Mouse (Mus musculus) intestine, embryonic 16.5 days (tissue): ENCODE measurements around the gene Kcnmb4. TPM values are rescaled to one million over a fixed set of nuclear protein-coding genes. Genes with fewer than 3 reads are reported as not detected.

Source experiments
- ATAC-seq: fragments of 200-750 bp; cut with Nextera tagmentation; 2 replicates; pipeline ENCODE4 v1.8.0; 2017; ENCODE audit warnings: moderate TSS enrichment, moderate library complexity
- H3K27ac ChIP-seq: fragments of 300-500 bp; sonication (generic); 2 replicates; pipeline ENCODE4 v1.5.1; 2014; ENCODE audit warnings: mild to moderate bottlenecking, low read length
- H3K27me3 ChIP-seq: fragments of 300-500 bp; sonication (generic); replicated peaks from 2 replicates; pipeline ENCODE4 v1.6.1; 2014; ENCODE audit warnings: low read length, control low read depth, mixed read lengths; ENCODE audit not compliant: control insufficient read depth, insufficient read depth
- H3K36me3 ChIP-seq: fragments of 300-500 bp; sonication (generic); 2 replicates; pipeline ENCODE4 v1.6.1; 2014; ENCODE audit warnings: low read length, control low read depth; ENCODE audit not compliant: control insufficient read depth, insufficient read depth
- H3K4me1 ChIP-seq: fragments of 300-500 bp; sonication (generic); 2 replicates; pipeline ENCODE4 v1.6.1; 2014; ENCODE audit warnings: low read length, control low read depth, mixed read lengths; ENCODE audit not compliant: control insufficient read depth, insufficient read depth
- H3K4me2 ChIP-seq: fragments of 300-500 bp; sonication (generic); 2 replicates; pipeline ENCODE4 v1.6.1; 2014; ENCODE audit warnings: low read depth, low read length, control low read depth
- H3K4me3 ChIP-seq: fragments of 300-500 bp; sonication (generic); 2 replicates; pipeline ENCODE4 v1.5.1; 2014; ENCODE audit warnings: mild to moderate bottlenecking, low read length
- H3K9ac ChIP-seq: fragments of 300-500 bp; sonication (generic); 2 replicates; pipeline ENCODE4 v1.6.1; 2014; ENCODE audit warnings: low read depth, low read length
- H3K9me3 ChIP-seq: fragments of 300-500 bp; sonication (generic); 2 replicates; pipeline ENCODE4 v1.6.1; 2016; ENCODE audit warnings: low read length, control low read depth; ENCODE audit not compliant: control insufficient read depth
- WGBS: fragments of 180-500 bp; shearing (Covaris S2); extraction: QIAGEN DNeasy Blood & Tissue Kit; methylation state at CpG from one replicate; pipeline ENCODE4 v1.1.7; 2014; 5-methylcytosine and 5-hydroxymethylcytosine counted together
- polyA plus RNA-seq: library from polyadenylated mRNA; unstranded; fragments of >200 nt; fragmentation: Nextera tagmentation; extraction: Ambion mirVana; gene quantifications from 2 replicates; pipeline ENCODE4 v1.2.1, GENCODE M21; 2015

Gene Kcnmb4
- polyA plus RNA-seq, 1 experiment from 2014 or later = 1.9 TPM

DNA sequence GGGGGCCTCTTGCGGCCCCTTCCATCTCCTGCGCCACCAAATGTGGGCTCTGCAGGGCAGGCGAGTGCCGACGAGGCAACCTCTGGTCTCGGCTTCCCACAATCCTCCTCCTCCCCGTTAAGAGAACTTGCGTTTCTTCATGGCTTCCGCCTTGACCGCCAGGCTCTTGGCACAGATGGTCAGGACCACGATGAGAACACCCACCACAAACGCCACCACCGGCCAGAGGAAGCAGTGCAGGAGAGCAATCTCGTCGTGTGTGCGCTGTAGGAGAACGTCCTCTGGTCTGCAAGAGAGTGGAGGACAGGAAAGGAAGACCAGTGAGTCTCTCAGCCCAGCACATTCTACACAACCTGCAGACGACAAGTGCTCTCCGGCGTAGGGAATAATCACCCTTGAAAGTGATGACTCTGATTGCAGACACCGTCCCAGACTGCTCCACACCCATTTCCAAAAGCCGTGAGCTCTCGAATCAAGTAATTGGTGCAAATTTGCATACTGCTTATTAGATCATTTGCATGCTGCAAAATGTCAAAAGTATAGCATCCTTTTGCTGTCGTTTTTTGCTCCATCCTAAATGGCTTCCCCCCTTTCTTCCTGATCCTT is 55.5 kb downstream of the Kcnmb4 start:
- Histone ChIP-seq H3K27me3 (no peaks in the 10 kb centered on the region), H3K27ac (no peak overlapping the region), H3K4me2 (no peak overlapping the region), H3K4me3 (no peak overlapping the region), H3K4me1 (no peaks in the 10 kb centered on the region), H3K9me3 (no peaks in the 10 kb centered on the region), H3K9ac (no peak overlapping the region), H3K36me3 (no peaks in the 10 kb centered on the region)
- no peak for ATAC-seq
- 69% methylated on average over 24 of the region's 24 CpGs for WGBS

DNA sequence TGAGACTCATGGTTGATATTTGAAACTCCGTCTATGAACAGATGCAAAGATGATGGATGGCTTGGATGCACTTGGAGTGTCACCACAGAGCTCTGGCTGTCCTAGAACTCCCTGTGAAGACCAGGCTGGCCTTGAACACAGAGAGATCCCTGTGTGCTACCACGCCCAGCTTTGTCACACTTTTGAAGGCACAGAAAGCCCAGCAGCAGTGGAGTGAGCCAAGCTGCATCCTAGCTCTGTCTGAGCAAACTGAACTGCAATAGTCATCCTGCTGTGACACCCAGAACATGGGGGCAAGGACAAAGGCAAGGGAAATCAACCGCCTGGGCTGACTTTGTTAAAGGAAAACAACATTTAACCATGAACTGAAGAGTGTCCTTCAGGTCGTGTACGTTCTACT is 57.0 kb downstream of the Kcnmb4 start:
- 49% methylated on average over 5 of the region's 5 CpGs for WGBS
- Histone ChIP-seq H3K27me3 (no peaks in the 10 kb centered on the region), H3K4me2 (no peak overlapping the region), H3K4me1 (no peaks in the 10 kb centered on the region), H3K9me3 (no peaks in the 10 kb centered on the region), H3K27ac (no peak overlapping the region), H3K36me3 (no peaks in the 10 kb centered on the region), H3K9ac (no peak overlapping the region), H3K4me3 (no peak overlapping the region)
- ATAC-seq = no peak

DNA sequence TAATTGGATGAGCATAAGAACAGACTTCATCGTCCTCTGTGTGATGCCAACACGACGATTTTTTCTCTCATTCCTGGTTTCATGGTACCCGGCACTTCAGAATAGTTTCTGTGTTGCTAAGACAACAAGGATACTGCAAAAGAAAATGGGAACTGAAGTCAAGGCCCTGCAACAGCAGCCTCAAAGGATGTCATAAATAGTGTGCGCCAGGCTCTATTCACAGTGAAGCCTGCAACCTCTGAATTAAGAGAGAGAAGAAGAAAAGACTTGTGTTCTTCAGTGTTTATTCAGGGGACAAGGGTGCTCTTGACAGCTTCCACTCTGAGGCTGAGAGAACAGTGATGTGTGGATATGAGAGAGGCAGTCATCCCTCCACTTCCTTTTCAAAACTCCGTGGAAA is 57.5 kb downstream of the Kcnmb4 start:
- WGBS = 62% methylated on average over 6 of the region's 6 CpGs
- Histone ChIP-seq H3K9ac (no peak overlapping the region), H3K9me3 (no peaks in the 10 kb centered on the region), H3K4me3 (no peak overlapping the region), H3K36me3 (no peaks in the 10 kb centered on the region), H3K27ac (no peak overlapping the region), H3K4me2 (no peak overlapping the region), H3K27me3 (no peaks in the 10 kb centered on the region), H3K4me1 (no peaks in the 10 kb centered on the region)
- no peak for ATAC-seq

DNA sequence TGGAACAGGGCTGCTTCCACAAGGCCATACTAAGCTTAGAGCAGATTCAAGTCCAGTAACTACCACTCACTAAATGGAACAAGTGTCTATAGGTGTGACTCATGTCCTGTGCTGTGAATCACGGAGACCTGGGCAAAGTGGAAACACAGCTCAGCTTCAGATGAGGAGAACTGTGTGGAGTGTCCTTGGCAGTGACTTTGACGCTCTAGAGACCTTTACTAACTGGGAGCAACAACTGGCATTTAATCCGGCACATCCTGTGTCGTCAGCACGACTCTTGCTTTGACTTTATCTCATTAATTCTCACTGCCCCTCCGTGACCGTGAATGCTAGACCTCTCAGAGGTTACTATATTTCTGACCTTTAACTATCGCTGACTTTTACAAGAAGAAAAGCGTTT is 62.9 kb downstream of the Kcnmb4 start:
- H3K36me3 ChIP-seq = no peaks in the 10 kb centered on the region
- no peaks in the 10 kb centered on the region for H3K4me1 ChIP-seq
- no peak for ATAC-seq
- WGBS = 47% methylated on average over 9 of the region's 9 CpGs
- H3K9ac ChIP-seq = no peak overlapping the region
- H3K27ac ChIP-seq = no peak overlapping the region
- H3K4me2 ChIP-seq = no peak overlapping the region
- no peaks in the 10 kb centered on the region for H3K27me3 ChIP-seq
- H3K9me3 ChIP-seq = no peaks in the 10 kb centered on the region
- H3K4me3 ChIP-seq = no peak overlapping the region

DNA sequence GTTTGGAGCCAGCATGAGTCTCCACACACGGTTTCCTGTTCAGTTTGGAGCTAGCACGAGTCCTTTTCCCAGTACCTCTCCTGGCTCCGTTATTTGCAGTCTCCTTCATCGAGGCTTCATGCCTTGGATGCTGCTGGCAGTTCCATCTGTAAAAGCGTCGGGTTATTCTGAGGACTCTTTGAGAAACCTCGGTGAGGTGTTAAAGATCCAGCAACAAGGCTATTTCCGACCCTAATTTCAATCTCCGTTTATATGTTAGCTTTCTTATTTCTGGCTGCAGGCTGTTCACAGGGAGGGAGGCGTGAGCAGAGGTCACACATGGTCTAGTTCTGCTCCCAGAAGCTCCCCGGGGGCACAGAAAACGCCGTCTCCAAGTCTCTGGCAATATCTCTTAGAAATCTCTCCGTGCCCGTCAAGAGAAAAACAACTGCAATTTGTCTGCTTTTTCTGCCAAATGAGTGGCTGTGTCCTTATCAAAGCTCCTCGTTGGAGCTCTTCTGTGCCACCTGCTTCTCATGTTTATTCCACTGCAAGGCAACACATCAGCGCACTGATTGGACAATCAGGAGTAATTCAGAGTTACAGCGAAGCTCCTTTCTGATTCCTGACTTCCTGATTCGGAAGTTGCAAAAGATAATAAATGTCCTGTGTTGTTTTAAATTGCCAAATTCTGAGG is 65.9 kb downstream of the Kcnmb4 start:
- H3K36me3 ChIP-seq = no peaks in the 10 kb centered on the region
- no peak overlapping the region for H3K27ac ChIP-seq
- H3K27me3 ChIP-seq = no peaks in the 10 kb centered on the region
- no peak overlapping the region for H3K4me3 ChIP-seq
- no peaks in the 10 kb centered on the region for H3K4me1 ChIP-seq
- H3K9me3 ChIP-seq = no peaks in the 10 kb centered on the region
- ATAC-seq = no peak
- 58% methylated on average over 19 of the region's 19 CpGs for WGBS
- no peak overlapping the region for H3K9ac ChIP-seq
- H3K4me2 ChIP-seq = no peak overlapping the region

DNA sequence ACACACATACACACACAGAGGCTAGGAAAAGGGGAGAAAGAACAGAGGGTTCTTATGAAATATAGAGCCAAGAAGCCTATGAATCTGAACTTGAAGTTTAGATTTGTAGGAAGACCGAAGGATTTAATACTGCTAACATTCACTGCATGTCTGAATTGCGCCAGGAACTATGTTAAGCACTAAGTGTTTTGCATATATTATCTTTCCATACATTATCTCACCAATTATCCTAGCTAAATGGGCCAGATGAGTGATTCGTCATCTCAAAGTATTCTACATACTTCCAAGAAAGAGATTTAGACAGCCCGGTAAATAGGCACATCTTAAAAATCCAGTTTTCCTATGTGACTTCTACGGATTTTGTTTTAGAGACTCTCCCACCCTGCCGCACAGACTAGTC is 68.7 kb downstream of the Kcnmb4 start:
- H3K36me3 ChIP-seq = no peaks in the 10 kb centered on the region
- no peak overlapping the region for H3K9ac ChIP-seq
- no peaks in the 10 kb centered on the region for H3K4me1 ChIP-seq
- no peak overlapping the region for H3K4me3 ChIP-seq
- no peaks in the 10 kb centered on the region for H3K9me3 ChIP-seq
- H3K27me3 ChIP-seq = no peaks in the 10 kb centered on the region
- no peak overlapping the region for H3K27ac ChIP-seq
- H3K4me2 ChIP-seq = no peak overlapping the region
- 95% methylated on average over 6 of the region's 6 CpGs for WGBS
- no peak for ATAC-seq

DNA sequence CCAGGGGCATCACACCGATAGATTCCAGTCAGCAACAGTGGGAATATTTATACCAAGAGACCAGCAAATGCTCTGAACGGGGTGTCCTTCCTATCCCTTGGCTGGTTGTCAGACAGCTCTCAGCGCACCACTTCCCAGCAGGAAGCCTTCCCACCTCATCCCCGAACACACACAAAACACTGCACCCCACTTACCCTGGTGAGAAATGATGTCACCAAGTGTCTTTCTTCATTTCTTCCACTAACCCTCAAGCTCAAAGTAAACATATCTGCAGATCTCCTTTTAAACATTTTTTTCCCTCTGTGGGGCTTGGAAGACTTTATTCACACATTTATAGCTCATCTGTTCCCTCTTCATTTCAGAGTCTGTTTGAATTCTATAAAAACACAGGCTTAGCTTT is 70.0 kb downstream of the Kcnmb4 start:
- Histone ChIP-seq H3K4me3 (no peak overlapping the region), H3K4me1 (no peaks in the 10 kb centered on the region), H3K27me3 (no peaks in the 10 kb centered on the region), H3K36me3 (no peaks in the 10 kb centered on the region), H3K4me2 (no peak overlapping the region), H3K27ac (no peak overlapping the region), H3K9ac (no peak overlapping the region), H3K9me3 (no peaks in the 10 kb centered on the region)
- WGBS = 42% methylated on average over 4 of the region's 4 CpGs
- ATAC-seq = no peak

DNA sequence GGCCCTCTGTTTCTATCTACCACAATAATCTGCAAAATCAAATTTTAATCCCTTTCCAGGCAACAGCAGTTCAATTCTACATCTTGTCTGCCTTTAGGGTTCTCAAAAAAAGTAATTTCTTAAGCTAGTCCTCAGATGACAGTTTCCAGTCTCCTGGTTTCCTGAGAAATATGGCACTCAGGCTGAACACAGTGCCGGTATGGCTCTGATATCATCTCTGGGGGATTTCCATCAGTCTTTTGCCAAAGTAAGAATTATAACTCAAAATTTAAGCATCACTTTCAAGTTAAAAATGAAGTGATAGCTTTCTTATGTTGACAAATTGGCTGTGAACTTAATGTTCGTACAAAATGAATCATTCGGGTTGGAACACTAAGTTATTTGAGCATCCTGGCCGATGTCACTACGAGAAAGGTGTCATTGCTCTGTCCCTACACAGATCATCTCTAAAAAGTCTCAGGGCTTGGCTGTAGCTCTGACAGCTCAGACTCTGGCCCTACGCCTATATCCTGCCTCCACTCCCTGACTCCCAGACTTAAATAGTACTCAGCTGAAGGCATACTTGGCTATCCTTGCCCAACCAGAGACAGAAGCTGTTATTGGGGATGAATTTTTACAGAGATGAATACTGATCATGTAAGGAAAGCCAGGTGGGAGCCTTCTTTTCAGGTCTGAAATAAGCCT is 70.8 kb downstream of the Kcnmb4 start:
- no peak overlapping the region for H3K4me3 ChIP-seq
- H3K9ac ChIP-seq = no peak overlapping the region
- H3K27me3 ChIP-seq = no peaks in the 10 kb centered on the region
- no peak overlapping the region for H3K27ac ChIP-seq
- no peaks in the 10 kb centered on the region for H3K9me3 ChIP-seq
- no peak overlapping the region for H3K4me2 ChIP-seq
- no peaks in the 10 kb centered on the region for H3K36me3 ChIP-seq
- ATAC-seq = no peak
- WGBS = 79% methylated on average over 6 of the region's 6 CpGs
- H3K4me1 ChIP-seq = no peaks in the 10 kb centered on the region

DNA sequence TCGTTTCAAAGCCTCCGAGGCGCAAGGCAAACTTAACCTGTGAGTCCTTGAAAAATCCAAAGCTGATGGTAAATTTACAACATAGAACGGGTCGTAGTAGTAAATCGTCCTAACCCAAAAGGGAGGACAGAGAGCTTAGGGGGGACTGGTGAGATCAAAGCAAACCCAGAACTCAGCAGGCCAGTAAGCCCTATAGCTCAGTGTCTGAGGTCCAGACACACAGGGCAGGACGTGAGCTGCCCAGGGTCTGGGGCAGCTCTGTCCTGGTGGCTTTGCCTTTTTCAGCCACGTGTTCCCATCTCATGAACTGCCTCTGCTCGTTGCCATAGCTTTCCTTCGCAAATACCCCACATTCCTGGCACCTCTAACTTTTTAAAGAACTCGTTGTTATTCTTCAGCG is 75.7 kb downstream of the Kcnmb4 start:
- Histone ChIP-seq H3K4me2 (0 out of 2 replicates have a peak overlapping the region, but pooled peaks have one; percentile 12), H3K9me3 (no peaks in the 10 kb centered on the region), H3K27me3 (no peaks in the 10 kb centered on the region), H3K4me1 (no peaks in the 10 kb centered on the region), H3K9ac (no peak overlapping the region), H3K36me3 (no peaks in the 10 kb centered on the region), H3K27ac (no peak overlapping the region), H3K4me3 (no peak overlapping the region)
- ATAC-seq = no peak
- 46% methylated on average over 12 of the region's 12 CpGs for WGBS
